Mouse (Mus musculus): Measurements from ENCODE around the gene Bora.
"Not testable (repeated sequence)": the region's sequence is repeated elsewhere in the genome, so short reads cannot be mapped to it uniquely, and the experiment has no call there.

DNA sequence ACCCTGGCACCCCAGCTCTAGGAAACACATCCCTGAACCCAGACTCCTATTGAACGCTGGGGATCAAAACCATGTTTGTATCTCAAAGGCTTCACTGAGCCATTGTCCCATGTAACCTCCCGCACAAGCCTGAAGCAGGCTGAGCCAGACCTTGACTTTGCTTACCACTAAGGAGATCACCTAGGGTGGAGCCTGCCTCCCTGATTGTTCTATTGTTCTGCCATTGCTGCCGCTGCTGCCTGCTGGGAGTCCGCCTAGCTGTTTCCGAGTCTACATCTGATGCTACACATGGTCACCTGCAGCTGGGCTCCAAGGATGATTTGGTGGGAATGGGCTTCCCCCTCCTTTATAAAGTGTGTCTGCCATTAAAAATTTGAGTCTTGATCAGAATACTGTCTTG lies 6.7 kb upstream of the Bora start:
- not testable (repeated sequence) for TF ChIP-seq POLR2A (IDR thresholded peaks at IDR 0.05; ENCODE audit: borderline replicate concordance, extremely low read depth, low read depth, low read length); CTCF (IDR thresholded peaks at IDR 0.05; ENCODE audit: insufficient read depth, low read length)
